ENCODE assay signal across 8 mouse cellular contexts in genomic region chr19:44407341-44408222, GRCm38 (mm10). TPM values are rescaled to one million over a fixed set of nuclear protein-coding genes. Genes with fewer than 3 reads are reported as not detected.
DNase-seq lines count a peak whose midpoint lies in the region; ATAC-seq lines count a peak whose summit lies in the region.

Gene Scd1 (minus strand): TSS chr19:44407879.

- H3K27ac ChIP-seq in embryonic facial prominence, embryonic 12.5 days, result peak within 1 kb of the TSS; percentile 91
- peak within 1 kb of the TSS; percentile 88 for H3K27ac ChIP-seq in limb, embryonic 10.5 days
- peak within 1 kb of the TSS; percentile 71 for H3K27ac ChIP-seq in midbrain, embryonic 14.5 days (replicated peaks; ENCODE audit: low read depth, low read length)

- H3K9me3 ChIP-seq in embryonic facial prominence, embryonic 12.5 days, result no peaks in the 10 kb centered on the region
- no peaks in the 10 kb centered on the region for H3K9me3 ChIP-seq in limb, embryonic 10.5 days (replicated peaks)
- H3K9me3 ChIP-seq in midbrain, embryonic 14.5 days (ENCODE audit: control insufficient read depth, low read length), result no peaks in the 10 kb centered on the region

- 0 out of 2 replicates have a peak, but pooled peaks cover 9% of the 10 kb centered on the region for H3K36me3 ChIP-seq in embryonic facial prominence, embryonic 12.5 days
- peaks cover 29% of the 10 kb centered on the region for H3K36me3 ChIP-seq in limb, embryonic 10.5 days
- H3K36me3 ChIP-seq in midbrain, embryonic 14.5 days (ENCODE audit: control insufficient read depth, insufficient read depth, low read length), result no peaks in the 10 kb centered on the region

- peak within 1 kb of the TSS; percentile 49 for H3K9ac ChIP-seq in embryonic facial prominence, embryonic 12.5 days
- H3K9ac ChIP-seq in midbrain, embryonic 14.5 days (replicated peaks; ENCODE audit: low read length), result peak within 1 kb of the TSS; percentile 48

- peak within 1 kb of the TSS; percentile 49 for H3K4me3 ChIP-seq in embryonic facial prominence, embryonic 12.5 days
- H3K4me3 ChIP-seq in limb, embryonic 10.5 days, result peak within 1 kb of the TSS; percentile 67
- peak within 1 kb of the TSS; percentile 47 for H3K4me3 ChIP-seq in midbrain, embryonic 14.5 days (replicated peaks; ENCODE audit: low read depth, low read length)

- H3K4me2 ChIP-seq in embryonic facial prominence, embryonic 12.5 days (replicated peaks), result peak within 1 kb of the TSS; percentile 84
- peak within 1 kb of the TSS; percentile 86 for H3K4me2 ChIP-seq in midbrain, embryonic 14.5 days (ENCODE audit: low read length)

- peak; percentile 93 for ATAC-seq in embryonic facial prominence, embryonic 12.5 days (ENCODE audit: insufficient number of reproducible peaks, insufficient read depth, low FRiP score, low TSS enrichment)
- ATAC-seq in midbrain, embryonic 14.5 days (ENCODE audit: low FRiP score, low TSS enrichment), result peak; percentile 93

- no peaks in the 10 kb centered on the region for H3K27me3 ChIP-seq in embryonic facial prominence, embryonic 12.5 days
- no peaks in the 10 kb centered on the region for H3K27me3 ChIP-seq in limb, embryonic 10.5 days (ENCODE audit: low read depth, poor library complexity, severe bottlenecking)
- no peaks in the 10 kb centered on the region for H3K27me3 ChIP-seq in midbrain, embryonic 14.5 days (ENCODE audit: control insufficient read depth, insufficient read depth, low read length)

- DNase-seq in 3134 (ENCODE audit: extremely low read depth, insufficient read length, low spot score), result peak; percentile 88
- DNase-seq in adrenal gland, postnatal 14 days, result peak; percentile 74
- DNase-seq in heart, adult 11 months, result peak; percentile 98
- peak; percentile 73 for DNase-seq in kidney, adult 18-20 months
- peak; percentile 79 for DNase-seq in limb, embryonic 10.5 days (ENCODE audit: low spot score)
- peak; percentile 86 for DNase-seq in midbrain, embryonic 14.5 days
- peak; percentile 70 to 76 for DNase-seq in spleen, postnatal 10 days (ENCODE audit: low spot score in 2 of 2)

- peaks cover 18% of the 10 kb centered on the region for H3K4me1 ChIP-seq in embryonic facial prominence, embryonic 12.5 days
- peaks cover 30% of the 10 kb centered on the region for H3K4me1 ChIP-seq in limb, embryonic 10.5 days
- peaks cover 18% of the 10 kb centered on the region for H3K4me1 ChIP-seq in midbrain, embryonic 14.5 days (ENCODE audit: control insufficient read depth, insufficient read depth, low read length)

- under 1% methylated on average over 33 of the region's 35 CpGs for WGBS in embryonic facial prominence, embryonic 12.5 days
- WGBS in limb, embryonic 10.5 days, result under 1% methylated on average over 34 of the region's 35 CpGs
- WGBS in midbrain, embryonic 14.5 days, result under 1% methylated on average over 35 of the region's 35 CpGs

RNA-seq across cellular contexts. Expression of gene Scd1, which starts in this region (rescaled TPM):
- total RNA-seq in adrenal gland, postnatal 14 days (2021), result 186 and 262 TPM in 2 replicates
- 8.8 and 11.6 TPM in 2 replicates for polyA plus RNA-seq in embryonic facial prominence, embryonic 12.5 days (2016; fragmentation: Nextera tagmentation; extraction: Ambion mirVana)
- 15.9 and 16.6 TPM in 2 replicates for polyA plus RNA-seq in limb, embryonic 10.5 days (2016; fragmentation: Nextera tagmentation; extraction: Ambion mirVana)
- 5.9 and 6.8 TPM in 2 replicates for polyA plus RNA-seq in midbrain, embryonic 14.5 days (2014; fragmentation: Nextera tagmentation; extraction: Ambion mirVana)

Comparison
In these comparisons a context has a peak if more than half of its experiments do, and no peak if none do; other contexts are left out.
1. Peak in every context shown above with its lines: DNase-seq, ATAC-seq, H3K4me3 ChIP-seq and H3K27ac ChIP-seq.